Mouse (Mus musculus): ENCODE results near the gene Fam120c.
A peak's percentile ranks its signal among the peaks of the same experiment; 100 is the strongest.

Gene Fam120c

DNA sequence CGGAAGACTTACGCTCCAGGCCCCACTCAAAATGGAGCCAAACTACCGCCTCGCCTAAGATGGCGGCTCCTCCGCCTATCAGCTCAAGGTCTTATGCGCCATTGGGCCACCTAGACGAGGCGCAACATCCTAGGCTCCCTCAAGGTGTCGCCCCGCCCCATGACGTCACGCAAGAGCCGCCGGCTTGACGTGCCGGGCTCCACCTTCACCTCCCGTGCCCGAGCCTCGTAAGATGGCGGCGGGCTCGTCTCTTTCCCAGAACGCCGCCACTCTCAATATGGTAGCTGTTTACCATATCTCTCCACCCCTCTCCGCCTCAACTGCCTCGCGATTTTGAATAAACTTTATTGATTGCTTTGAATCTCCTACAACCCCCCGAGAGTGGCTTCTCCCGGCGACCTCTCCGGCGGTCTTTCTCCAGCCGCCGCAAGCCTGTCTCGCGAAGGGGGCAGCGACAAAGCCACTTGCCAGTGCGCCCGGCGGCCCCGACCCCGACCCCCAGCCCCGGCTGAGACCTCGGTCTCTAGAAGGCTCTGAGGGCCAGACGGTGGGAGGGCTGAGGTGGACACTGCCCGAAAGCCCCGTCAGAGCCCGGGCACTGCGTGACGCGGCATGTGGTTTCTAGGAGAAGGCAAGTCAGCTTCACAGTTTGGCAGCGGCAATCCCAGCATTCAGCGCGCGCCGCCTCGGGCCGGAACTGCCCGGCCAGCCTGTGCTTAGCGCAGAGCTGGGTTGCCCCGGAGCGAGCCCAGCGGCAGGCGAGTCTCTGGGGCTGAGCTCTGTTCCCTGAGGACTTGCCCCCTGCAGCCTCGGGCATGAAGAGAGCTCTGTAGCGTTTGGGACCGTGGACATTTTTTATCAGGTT lies 176.7 kb downstream of the Fam120c start, which contains the start of gene Phf8:
Gene Phf8, plus strand, starts transcription at position 215 of the 865 bp plus-strand sequence.
- peak; percentile 94 for DNase-seq (ENCODE audit: low read depth, low spot score)
